Mouse (Mus musculus): ENCODE measurements around the gene Hist1h2ac. TPM values are rescaled to one million over a fixed set of nuclear protein-coding genes. Genes with fewer than 3 reads are reported as not detected.
"Not testable (repeated sequence)": the region's sequence is repeated elsewhere in the genome, so short reads cannot be mapped to it uniquely, and the experiment has no call there.

Hist1h2ac gene
- polyA plus RNA-seq (2015; fragmentation: Nextera tagmentation; extraction: Ambion mirVana), result 0.89 and 1.0 TPM in 2 replicates

GRCm38 (mm10) chr13:23683755-23684281 lies at the start of gene Hist1h2ac, which contains the start of gene Hist1h2bc:
TSS of gene Hist1h2ac (minus strand) at chr13:23683948.
TSS of gene Hist1h2bc (plus strand) at chr13:23684199.
- peak within 1 kb of the TSS; percentile 66 for H3K4me3 ChIP-seq (replicated peaks)
- peak within 1 kb of the TSS; percentile 100 for H3K27ac ChIP-seq
- WGBS (ENCODE audit: insufficient replicate concordance), result under 1% methylated on average over 28 of the region's 32 CpGs
- no peaks in the 10 kb centered on the region for H3K9me3 ChIP-seq (replicated peaks)
- peak within 1 kb of the TSS; percentile 82 for H3K4me2 ChIP-seq
- ATAC-seq (ENCODE audit: low read depth) (peak; percentile 94), DNase-seq (peak; percentile 91)
- peak within 1 kb of the TSS; percentile 86 for H3K9ac ChIP-seq
- no peaks in the 10 kb centered on the region for H3K36me3 ChIP-seq
- H3K4me1 ChIP-seq (replicated peaks), result peaks cover 59% of the 10 kb centered on the region
- H3K27me3 ChIP-seq, result no peaks in the 10 kb centered on the region

DNA sequence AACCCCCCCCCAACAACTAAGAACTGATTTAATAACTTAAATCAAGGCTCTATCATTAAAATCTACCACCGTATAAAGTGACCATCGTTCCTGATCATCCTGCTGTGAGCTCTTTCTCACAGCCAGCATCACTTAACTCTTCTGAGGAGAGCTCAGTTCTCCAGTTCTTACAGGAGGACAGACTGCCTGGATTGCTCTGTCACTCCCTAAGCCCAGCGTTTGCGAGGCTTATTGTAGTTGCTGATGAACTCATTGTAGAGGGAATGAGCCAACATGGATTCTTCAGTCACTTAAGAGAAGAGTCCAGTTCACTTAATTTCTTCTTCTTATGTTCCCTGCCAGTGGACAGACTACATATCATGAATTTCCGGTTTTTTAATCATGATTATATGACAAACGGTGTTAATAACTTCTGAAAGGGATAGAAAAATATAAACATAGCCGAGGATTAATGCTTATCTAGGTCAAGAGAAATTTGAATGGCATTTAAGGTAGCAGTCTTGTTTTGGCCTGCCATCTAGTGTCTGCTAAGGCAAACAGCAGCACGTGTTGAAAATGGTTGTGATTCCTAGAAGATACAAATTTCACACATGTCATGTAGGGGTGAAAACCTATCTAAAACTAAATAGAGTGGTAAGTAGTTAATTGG lies 48.5 kb upstream of the Hist1h2ac start:
- H3K9ac ChIP-seq, result no peak overlapping the region

DNA sequence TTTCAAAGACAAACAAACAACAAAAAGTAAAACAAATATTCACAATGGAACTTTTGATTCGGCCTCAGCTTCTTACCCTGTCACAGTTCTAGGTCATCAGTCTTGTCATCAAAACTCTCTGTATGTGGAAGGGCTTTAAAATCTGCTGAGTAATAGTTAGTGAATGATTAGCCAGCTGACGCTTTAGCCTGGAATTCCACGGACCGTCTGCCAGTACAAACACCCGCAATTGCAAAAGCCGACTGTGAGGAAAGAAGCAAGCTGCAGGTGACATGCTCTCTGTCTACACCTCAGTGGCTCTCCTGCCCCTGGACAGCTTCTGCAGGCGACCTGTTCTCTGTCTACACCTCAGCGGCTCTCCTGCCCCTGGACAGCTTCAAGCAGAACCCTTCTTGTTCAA lies 46.7 kb upstream of the Hist1h2ac start:
- DNase-seq, result no peak
- WGBS (ENCODE audit: insufficient replicate concordance), result 53% methylated on average over 8 of the region's 8 CpGs

More for the DNA sequence above, 48.5 kb upstream of the Hist1h2ac start:
- no peaks in the 10 kb centered on the region for H3K36me3 ChIP-seq
- no peaks in the 10 kb centered on the region for H3K27me3 ChIP-seq
- ATAC-seq (ENCODE audit: low read depth) (no peak), DNase-seq (no peak)
- H3K4me2 ChIP-seq, result no peak overlapping the region
- H3K4me3 ChIP-seq (replicated peaks), result no peak overlapping the region
- no peak overlapping the region for H3K27ac ChIP-seq
- 24% methylated on average over 8 of the region's 8 CpGs for WGBS (ENCODE audit: insufficient replicate concordance)
- H3K4me1 ChIP-seq (replicated peaks), result peaks cover 37% of the 10 kb centered on the region
- no peaks in the 10 kb centered on the region for H3K9me3 ChIP-seq (replicated peaks)

GRCm38 (mm10) chr13:23729706-23730105 lies 46.0 kb upstream of the Hist1h2ac start:
- Histone ChIP-seq H3K9me3 (replicated peaks) (no peaks in the 10 kb centered on the region), H3K27ac (peak overlapping the region; percentile 21; the same call in 1 of the 2 replicates), H3K4me2 (no peak overlapping the region), H3K36me3 (no peaks in the 10 kb centered on the region), H3K4me1 (replicated peaks) (peaks cover 43% of the 10 kb centered on the region), H3K27me3 (no peaks in the 10 kb centered on the region), H3K4me3 (replicated peaks) (no peak overlapping the region), H3K9ac (peak overlapping the region; percentile 9; the same call in 1 of the 2 replicates)
- ATAC-seq (ENCODE audit: low read depth), result peak; percentile 5; the same call in 1 of the 2 replicates
- DNase-seq, result no peak
- WGBS (ENCODE audit: insufficient replicate concordance), result 81% methylated on average over 5 of the region's 5 CpGs

More for the DNA sequence above, 46.7 kb upstream of the Hist1h2ac start:
- Histone ChIP-seq H3K4me1 (replicated peaks) (peaks cover 37% of the 10 kb centered on the region), H3K9me3 (replicated peaks) (no peaks in the 10 kb centered on the region), H3K27ac (no peak overlapping the region), H3K9ac (no peak overlapping the region), H3K36me3 (no peaks in the 10 kb centered on the region), H3K27me3 (no peaks in the 10 kb centered on the region), H3K4me2 (no peak overlapping the region), H3K4me3 (replicated peaks) (no peak overlapping the region)
- peak; percentile 62; the same call in 1 of the 2 replicates for ATAC-seq (ENCODE audit: low read depth)

DNA sequence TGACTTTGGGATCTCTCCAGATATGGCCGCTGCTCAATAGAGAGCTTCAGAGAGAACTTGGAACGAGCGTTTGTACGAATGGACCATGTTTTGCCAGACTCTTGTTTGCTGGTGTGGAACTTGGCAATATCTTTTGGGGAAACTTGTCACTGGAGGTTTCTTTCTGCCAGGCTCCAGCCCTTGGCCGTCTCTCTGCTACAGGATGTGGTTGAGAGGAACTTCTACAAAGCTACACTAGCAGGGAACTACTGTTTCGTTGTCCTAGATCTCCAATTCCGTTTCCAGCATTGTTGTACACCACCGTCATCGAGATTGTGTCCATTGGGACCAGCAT lies 45.4 kb upstream of the Hist1h2ac start:
- peak overlapping the region; percentile 35; the same call in 1 of the 2 replicates for H3K4me2 ChIP-seq
- ATAC-seq (ENCODE audit: low read depth) (no peak), DNase-seq (no peak)
- peak overlapping the region; percentile 10; the same call in 1 of the 2 replicates for H3K27ac ChIP-seq
- H3K4me3 ChIP-seq (replicated peaks), result no peak overlapping the region
- H3K27me3 ChIP-seq, result no peaks in the 10 kb centered on the region
- WGBS (ENCODE audit: insufficient replicate concordance), result 49% methylated on average over 9 of the region's 9 CpGs
- H3K9ac ChIP-seq, result 0 out of 2 replicates have a peak overlapping the region, but pooled peaks have one; percentile 9
- no peaks in the 10 kb centered on the region for H3K9me3 ChIP-seq (replicated peaks)
- H3K4me1 ChIP-seq (replicated peaks), result peaks cover 49% of the 10 kb centered on the region
- no peaks in the 10 kb centered on the region for H3K36me3 ChIP-seq

DNA sequence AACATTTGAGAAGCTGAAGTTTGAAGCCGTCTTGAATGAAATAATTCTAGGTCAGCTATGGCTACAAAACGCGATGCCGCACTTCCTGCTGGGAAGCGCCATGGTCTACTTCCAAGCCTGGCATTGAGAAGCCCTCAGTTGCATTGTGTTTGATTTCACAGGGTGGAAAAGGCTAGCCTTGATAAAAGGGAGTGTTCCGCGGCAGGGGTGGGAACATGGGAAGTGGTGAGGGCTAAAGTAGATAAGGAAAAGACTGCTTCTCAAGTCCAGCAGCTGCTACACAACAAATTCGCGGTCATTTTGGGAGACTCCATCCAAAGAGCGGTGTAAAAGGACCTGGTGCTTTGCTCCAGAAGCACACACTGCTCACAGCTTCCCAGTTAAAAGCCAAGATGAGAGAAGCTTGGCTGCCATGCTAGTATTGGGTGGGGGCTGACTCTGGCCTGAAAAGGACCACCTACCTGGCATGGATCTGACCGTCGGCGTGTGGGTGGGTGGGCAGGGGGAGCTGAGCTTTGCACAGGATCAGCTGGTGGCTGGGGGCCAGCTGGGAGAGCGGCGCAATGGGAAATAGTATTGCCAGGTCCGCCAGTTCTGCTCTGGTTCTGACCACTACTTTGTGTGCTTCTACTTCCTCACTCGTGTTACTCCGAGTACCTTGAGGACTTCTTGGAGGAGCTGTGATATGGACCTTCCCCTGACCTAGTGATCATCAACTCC lies 44.9 kb upstream of the Hist1h2ac start:
- Histone ChIP-seq H3K4me3 (replicated peaks) (no peak overlapping the region), H3K4me1 (replicated peaks) (peaks cover 54% of the 10 kb centered on the region), H3K9ac (peak overlapping the region; percentile 46; the same call in 1 of the 2 replicates), H3K4me2 (peak overlapping the region; percentile 35), H3K36me3 (no peaks in the 10 kb centered on the region), H3K9me3 (replicated peaks) (no peaks in the 10 kb centered on the region), H3K27ac (peak overlapping the region; percentile 10), H3K27me3 (no peaks in the 10 kb centered on the region)
- DNase-seq (no peak), ATAC-seq (ENCODE audit: low read depth) (no peak)
- 48% methylated on average over 18 of the region's 18 CpGs for WGBS (ENCODE audit: insufficient replicate concordance)

DNA sequence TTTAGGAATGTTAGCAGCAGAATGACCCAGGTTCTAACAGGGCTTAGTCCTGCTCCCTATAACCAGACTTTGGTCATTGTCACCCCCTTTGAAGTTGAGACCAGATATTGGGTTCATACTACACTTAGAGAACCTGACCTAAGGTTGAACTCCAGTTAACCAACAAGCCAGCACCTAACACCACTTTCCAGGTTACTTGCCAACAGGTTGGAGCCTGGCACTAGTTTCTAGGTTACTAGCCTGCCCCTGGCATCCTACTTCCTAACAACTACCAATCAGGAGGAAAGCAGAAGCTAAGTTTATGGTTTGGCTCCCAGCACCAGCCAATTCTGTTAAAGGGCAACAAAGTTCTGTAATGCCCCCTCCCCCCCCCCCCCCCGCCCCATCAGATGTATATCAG lies 41.5 kb upstream of the Hist1h2ac start:
- H3K27ac ChIP-seq, result no peak overlapping the region

GRCm38 (mm10) chr13:23724239-23724638 lies 40.5 kb upstream of the Hist1h2ac start:
- WGBS (ENCODE audit: insufficient replicate concordance), result 49% methylated on average over 4 of the region's 4 CpGs
- Histone ChIP-seq H3K4me2 (no peak overlapping the region), H3K9ac (peak overlapping the region; percentile 17; the same call in 1 of the 2 replicates), H3K9me3 (replicated peaks) (no peaks in the 10 kb centered on the region), H3K27ac (no peak overlapping the region), H3K4me1 (replicated peaks) (peaks cover 46% of the 10 kb centered on the region), H3K36me3 (no peaks in the 10 kb centered on the region), H3K27me3 (no peaks in the 10 kb centered on the region), H3K4me3 (replicated peaks) (no peak overlapping the region)
- ATAC-seq (ENCODE audit: low read depth) (peak; percentile 66), DNase-seq (no peak)

More for the DNA sequence above, 41.5 kb upstream of the Hist1h2ac start:
- Histone ChIP-seq H3K9me3 (replicated peaks) (no peaks in the 10 kb centered on the region), H3K36me3 (no peaks in the 10 kb centered on the region), H3K4me1 (replicated peaks) (peaks cover 54% of the 10 kb centered on the region), H3K9ac (no peak overlapping the region), H3K4me3 (replicated peaks) (no peak overlapping the region), H3K27me3 (no peaks in the 10 kb centered on the region), H3K4me2 (no peak overlapping the region)
- DNase-seq (no peak), ATAC-seq (ENCODE audit: low read depth) (no peak)
- 14% methylated on average over 1 of the region's 1 CpGs for WGBS (ENCODE audit: insufficient replicate concordance)

- not testable (repeated sequence) for ATAC-seq (ENCODE audit: low read depth); H3K4me1 ChIP-seq (replicated peaks); H3K9ac ChIP-seq; H3K4me2 ChIP-seq; DNase-seq; H3K4me3 ChIP-seq (replicated peaks); H3K9me3 ChIP-seq (replicated peaks); H3K27me3 ChIP-seq; H3K36me3 ChIP-seq
- WGBS (ENCODE audit: insufficient replicate concordance), result 12% methylated on average over 2 of the region's 2 CpGs
- peak overlapping the region; percentile 5; the same call in 1 of the 2 replicates for H3K27ac ChIP-seq
Observed at GRCm38 (mm10) chr13:23717593-23718245, 34.0 kb upstream of the Hist1h2ac start.

GRCm38 (mm10) chr13:23717176-23717575 lies 33.4 kb upstream of the Hist1h2ac start:
- Histone ChIP-seq H3K9me3 (replicated peaks) (no peaks in the 10 kb centered on the region), H3K4me3 (replicated peaks) (no peak overlapping the region), H3K27ac (peak overlapping the region; percentile 5; the same call in 1 of the 2 replicates), H3K27me3 (no peaks in the 10 kb centered on the region), H3K36me3 (no peaks in the 10 kb centered on the region), H3K4me2 (no peak overlapping the region), H3K4me1 (replicated peaks) (0 out of 2 replicates have a peak, but pooled peaks cover 4% of the 10 kb centered on the region), H3K9ac (no peak overlapping the region)
- DNase-seq (no peak), ATAC-seq (ENCODE audit: low read depth) (no peak)
- 49% methylated on average over 11 of the region's 11 CpGs for WGBS (ENCODE audit: insufficient replicate concordance)

Measured in liver, embryonic 13.5 days (tissue).